ENCODE assay signal across 24 mouse cellular contexts in the genomic region with DNA sequence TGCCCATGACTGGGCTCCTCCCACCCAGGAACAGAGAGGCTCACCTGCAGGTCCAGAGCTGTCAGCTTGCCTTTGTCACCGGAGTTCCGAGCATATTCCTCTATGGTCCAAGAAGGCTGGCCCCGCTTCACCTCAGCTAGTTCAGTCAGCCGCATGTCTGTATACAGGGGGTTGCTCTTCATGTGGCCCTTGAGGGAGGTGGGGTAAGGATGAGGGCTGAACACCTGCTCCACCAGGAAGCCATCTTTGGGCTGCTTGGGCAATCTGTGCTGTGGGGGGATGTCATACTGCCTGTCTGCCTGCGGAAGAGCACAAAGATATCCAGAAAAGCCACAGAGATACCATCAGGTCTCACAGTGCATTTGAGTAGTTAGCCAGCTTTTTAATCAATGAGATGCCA. TPM values are rescaled to one million over a fixed set of nuclear protein-coding genes. Genes with fewer than 3 reads are reported as not detected.
DNase-seq lines count a peak whose midpoint lies in the region; ATAC-seq and TF ChIP-seq lines count a peak whose summit lies in the region.
"Had no signal": no experiment of that assay in that cellular context is flagged by ENCODE, and none has a peak within 500 bp of the region (broad histone marks: within the 10 kb centered on the region; RNA-seq: fewer than 3 reads in every experiment).

No protein-coding gene starts in this region.

- peaks cover 3% of the 10 kb centered on the region; the same call in 1 of the 2 replicates for H3K36me3 ChIP-seq in hindbrain, embryonic 13.5 days
- H3K36me3 ChIP-seq in hindbrain, embryonic 14.5 days (replicated peaks; ENCODE audit: control insufficient read depth, insufficient read depth) = no peaks in the 10 kb centered on the region
- no peaks in the 10 kb centered on the region for H3K36me3 ChIP-seq in intestine, embryonic 14.5 days (ENCODE audit: control insufficient read depth, insufficient read depth, low read length)
- no peaks in the 10 kb centered on the region for H3K36me3 ChIP-seq in intestine, embryonic 15.5 days
- no peaks in the 10 kb centered on the region for H3K36me3 ChIP-seq in liver, postnatal 0 days (replicated peaks; ENCODE audit: insufficient read depth, low read length)
- H3K36me3 ChIP-seq in liver, embryonic 12.5 days = no peaks in the 10 kb centered on the region
- H3K36me3 ChIP-seq: embryonic facial prominence, embryonic 13.5 days; embryonic facial prominence, embryonic 15.5 days; forebrain, embryonic 10.5 days; forebrain, embryonic 12.5 days had no signal

- H3K27me3 ChIP-seq in hindbrain, embryonic 13.5 days = no peaks in the 10 kb centered on the region
- no peaks in the 10 kb centered on the region for H3K27me3 ChIP-seq in hindbrain, embryonic 14.5 days (ENCODE audit: control insufficient read depth, insufficient read depth, low read length)
- H3K27me3 ChIP-seq in intestine, embryonic 14.5 days (replicated peaks; ENCODE audit: control insufficient read depth, insufficient read depth, low read length) = no peaks in the 10 kb centered on the region
- no peaks in the 10 kb centered on the region for H3K27me3 ChIP-seq in intestine, embryonic 15.5 days (replicated peaks)
- no peaks in the 10 kb centered on the region for H3K27me3 ChIP-seq in liver, postnatal 0 days (ENCODE audit: insufficient read depth, low read length)
- H3K27me3 ChIP-seq in liver, embryonic 12.5 days (replicated peaks) = no peaks in the 10 kb centered on the region
- H3K27me3 ChIP-seq: embryonic facial prominence, embryonic 13.5 days; embryonic facial prominence, embryonic 15.5 days; forebrain, embryonic 12.5 days had no signal

- H3K27ac ChIP-seq in hindbrain, embryonic 13.5 days = no peak overlapping the region
- H3K27ac ChIP-seq in hindbrain, embryonic 14.5 days = no peak overlapping the region
- no peak overlapping the region for H3K27ac ChIP-seq in intestine, embryonic 14.5 days (ENCODE audit: low read depth)
- no peak overlapping the region for H3K27ac ChIP-seq in intestine, embryonic 15.5 days
- H3K27ac ChIP-seq in liver, postnatal 0 days (ENCODE audit: low read depth) = no peak overlapping the region
- no peak overlapping the region for H3K27ac ChIP-seq in liver, embryonic 12.5 days
- H3K27ac ChIP-seq: embryonic facial prominence, embryonic 13.5 days; embryonic facial prominence, embryonic 15.5 days; forebrain, embryonic 10.5 days; forebrain, embryonic 12.5 days had no signal

- H3K9ac ChIP-seq in hindbrain, embryonic 13.5 days = no peak overlapping the region
- H3K9ac ChIP-seq in hindbrain, embryonic 14.5 days = no peak overlapping the region
- no peak overlapping the region for H3K9ac ChIP-seq in intestine, embryonic 14.5 days (ENCODE audit: low read length)
- H3K9ac ChIP-seq in intestine, embryonic 15.5 days = no peak overlapping the region
- H3K9ac ChIP-seq in liver, postnatal 0 days (replicated peaks) = no peak overlapping the region
- H3K9ac ChIP-seq in liver, embryonic 12.5 days = no peak overlapping the region
- H3K9ac ChIP-seq: embryonic facial prominence, embryonic 13.5 days; embryonic facial prominence, embryonic 15.5 days; forebrain, embryonic 12.5 days had no signal

- WGBS in hindbrain, embryonic 13.5 days = 93% methylated on average over 5 of the region's 5 CpGs
- WGBS in hindbrain, embryonic 14.5 days = 87% methylated on average over 5 of the region's 5 CpGs
- WGBS in intestine, embryonic 14.5 days = 91% methylated on average over 5 of the region's 5 CpGs
- WGBS in intestine, embryonic 15.5 days = 87% methylated on average over 5 of the region's 5 CpGs
- 87% methylated on average over 5 of the region's 5 CpGs for WGBS in liver, postnatal 0 days (ENCODE audit: insufficient replicate concordance)
- 74% methylated on average over 5 of the region's 5 CpGs for WGBS in liver, embryonic 12.5 days (ENCODE audit: insufficient replicate concordance)

- no peaks in the 10 kb centered on the region for H3K4me1 ChIP-seq in hindbrain, embryonic 13.5 days (replicated peaks)
- H3K4me1 ChIP-seq in hindbrain, embryonic 14.5 days (replicated peaks; ENCODE audit: control insufficient read depth, insufficient read depth, low read length) = no peaks in the 10 kb centered on the region
- no peaks in the 10 kb centered on the region for H3K4me1 ChIP-seq in intestine, embryonic 14.5 days (replicated peaks; ENCODE audit: control insufficient read depth, insufficient read depth, low read length)
- H3K4me1 ChIP-seq in intestine, embryonic 15.5 days (replicated peaks) = no peaks in the 10 kb centered on the region
- no peaks in the 10 kb centered on the region for H3K4me1 ChIP-seq in liver, postnatal 0 days (ENCODE audit: insufficient read depth)
- no peaks in the 10 kb centered on the region for H3K4me1 ChIP-seq in liver, embryonic 12.5 days
- H3K4me1 ChIP-seq: embryonic facial prominence, embryonic 13.5 days; embryonic facial prominence, embryonic 15.5 days; forebrain, embryonic 10.5 days; forebrain, embryonic 12.5 days had no signal

- no peak for TF ChIP-seq EP300 in liver, postnatal 0 days (IDR thresholded peaks at IDR 0.05; ENCODE audit: low read depth)

- ATAC-seq in hindbrain, embryonic 13.5 days (ENCODE audit: low FRiP score) = 0 out of 2 replicates have a peak, but pooled peaks have one; percentile 16
- ATAC-seq in hindbrain, embryonic 14.5 days (ENCODE audit: low FRiP score) = no peak
- ATAC-seq in intestine, embryonic 14.5 days (replicated peaks; ENCODE audit: low FRiP score, low TSS enrichment, low read depth) = no peak
- no peak for ATAC-seq in intestine, embryonic 15.5 days
- ATAC-seq in liver, postnatal 0 days = peak; percentile 47; the same call in 1 of the 2 replicates
- ATAC-seq in liver, embryonic 12.5 days = no peak
- ATAC-seq: forebrain, embryonic 14.5 days; forebrain, embryonic 16.5 days had no signal

- no peak overlapping the region for H3K4me3 ChIP-seq in hindbrain, embryonic 13.5 days
- no peak overlapping the region for H3K4me3 ChIP-seq in hindbrain, embryonic 14.5 days (replicated peaks; ENCODE audit: low read length)
- H3K4me3 ChIP-seq in intestine, embryonic 14.5 days (ENCODE audit: low read depth, low read length) = no peak overlapping the region
- no peak overlapping the region for H3K4me3 ChIP-seq in intestine, embryonic 15.5 days (replicated peaks)
- H3K4me3 ChIP-seq in liver, postnatal 0 days (ENCODE audit: low read depth, low read length) = no peak overlapping the region
- no peak overlapping the region for H3K4me3 ChIP-seq in liver, embryonic 12.5 days
- H3K4me3 ChIP-seq: embryonic facial prominence, embryonic 13.5 days; embryonic facial prominence, embryonic 15.5 days; erythroblast, embryonic 14.5 days; forebrain, embryonic 10.5 days; forebrain, embryonic 12.5 days had no signal

- H3K9me3 ChIP-seq in hindbrain, embryonic 13.5 days = no peaks in the 10 kb centered on the region
- no peaks in the 10 kb centered on the region for H3K9me3 ChIP-seq in hindbrain, embryonic 14.5 days (ENCODE audit: control insufficient read depth, low read length)
- no peaks in the 10 kb centered on the region for H3K9me3 ChIP-seq in intestine, embryonic 14.5 days (ENCODE audit: control insufficient read depth, low read length)
- no peaks in the 10 kb centered on the region for H3K9me3 ChIP-seq in intestine, embryonic 15.5 days
- no peaks in the 10 kb centered on the region for H3K9me3 ChIP-seq in liver, postnatal 0 days (ENCODE audit: low read length)
- H3K9me3 ChIP-seq in liver, embryonic 12.5 days (replicated peaks) = 0 out of 2 replicates have a peak, but pooled peaks cover 3% of the 10 kb centered on the region
- H3K9me3 ChIP-seq: embryonic facial prominence, embryonic 13.5 days; embryonic facial prominence, embryonic 15.5 days; forebrain, embryonic 10.5 days; forebrain, embryonic 12.5 days had no signal

- no peak overlapping the region for H3K4me2 ChIP-seq in hindbrain, embryonic 13.5 days
- H3K4me2 ChIP-seq in hindbrain, embryonic 14.5 days (replicated peaks) = no peak overlapping the region
- H3K4me2 ChIP-seq in intestine, embryonic 14.5 days (ENCODE audit: low read length) = no peak overlapping the region
- no peak overlapping the region for H3K4me2 ChIP-seq in intestine, embryonic 15.5 days (replicated peaks)
- H3K4me2 ChIP-seq in liver, postnatal 0 days (ENCODE audit: low read depth, low read length) = no peak overlapping the region
- H3K4me2 ChIP-seq in liver, embryonic 12.5 days = no peak overlapping the region
- H3K4me2 ChIP-seq: embryonic facial prominence, embryonic 13.5 days; embryonic facial prominence, embryonic 15.5 days; forebrain, embryonic 12.5 days had no signal

- DNase-seq in cerebellum, postnatal 14 days = peak; percentile 53 to 62
- DNase-seq in cerebellum, adult 11 months = no peak
- DNase-seq in hindbrain, embryonic 14.5 days (ENCODE audit: low spot score) = no peak
- DNase-seq in intestine, embryonic 14.5 days (ENCODE audit: low spot score) = peak; percentile 28
- no peak for DNase-seq in liver, postnatal 0 days
- DNase-seq: adrenal gland, adult 2 months; adrenal gland, postnatal 10 days; adrenal gland, postnatal 25 days; cerebellum, adult 11-12 months; cerebellum, adult 2 months; cerebellum, adult 9-10 months; cerebellum, postnatal 25 days; embryo, embryonic 11 days had no signal

- TF ChIP-seq CTCF in liver, postnatal 0 days (IDR thresholded peaks at IDR 0.05; ENCODE audit: low read depth) = no peak

RNA-seq across cellular contexts. Expression of a gene that starts 26.5 kb away (rescaled TPM):
- polyA plus RNA-seq in hindbrain, embryonic 13.5 days (2015; fragmentation: Nextera tagmentation; extraction: Ambion mirVana) = 2.4 and 2.8 TPM in 2 replicates
- polyA plus RNA-seq in hindbrain, embryonic 14.5 days (2014; fragmentation: Nextera tagmentation; extraction: Ambion mirVana) = 3.7 and 4.1 TPM in 2 replicates
- 0.12 and 0.15 TPM in 2 replicates for polyA plus RNA-seq in intestine, embryonic 14.5 days (2014; fragmentation: Nextera tagmentation; extraction: Ambion mirVana)
- polyA plus RNA-seq in intestine, embryonic 15.5 days (2015; fragmentation: Nextera tagmentation; extraction: Ambion mirVana) = 0.26 and 0.59 TPM in 2 replicates
- polyA plus RNA-seq in liver, postnatal 0 days (2015; fragmentation: Nextera tagmentation; extraction: Ambion mirVana) = 0.01 and 0.04 TPM in 2 replicates
- not detected in 2 replicates for polyA plus RNA-seq in liver, embryonic 12.5 days (2016; fragmentation: Nextera tagmentation; extraction: Ambion mirVana)
- polyA plus RNA-seq: adrenal gland, adult 2 months; C2C12; erythroblast, embryonic 14.5 days had no signal

Comparison
In these comparisons a context has a peak if more than half of its experiments do, and no peak if none do; other contexts are left out.
1. DNase-seq: peak in cerebellum, postnatal 14 days (2 of 2) and intestine, embryonic 14.5 days (single experiment); none in cerebellum, adult 11 months (single experiment), hindbrain, embryonic 14.5 days (single experiment) and liver, postnatal 0 days (single experiment).
2. ATAC-seq: peak in hindbrain, embryonic 13.5 days (single experiment) and liver, postnatal 0 days (single experiment); none in hindbrain, embryonic 14.5 days (single experiment), intestine, embryonic 14.5 days (single experiment), intestine, embryonic 15.5 days (single experiment) and liver, embryonic 12.5 days (single experiment).